Comparison of ENCODE assay signal across 30 mouse cellular contexts in genomic region chr9:21081127-21081526, GRCm38 (mm10). TPM values are rescaled to one million over a fixed set of nuclear protein-coding genes. Genes with fewer than 3 reads are reported as not detected.
DNase-seq lines count a peak whose midpoint lies in the region; ATAC-seq and TF ChIP-seq lines count a peak whose summit lies in the region.
"Had no signal": no experiment of that assay in that cellular context is flagged by ENCODE, and none has a peak within 500 bp of the region (broad histone marks: within the 10 kb centered on the region; RNA-seq: fewer than 3 reads in every experiment).

No protein-coding gene starts in this region.

- intact Hi-C loops in gastrocnemius, adult 2 months (cut with DNase I): no loop called here

- H3K36me3 ChIP-seq in megakaryocyte, embryonic 14.5 days (replicated peaks; ENCODE audit: low read length): peaks cover 98% of the 10 kb centered on the region

- H3K4me1 ChIP-seq in megakaryocyte, embryonic 14.5 days: peaks cover 20% of the 10 kb centered on the region
- H3K4me1 ChIP-seq: embryonic facial prominence, embryonic 10.5 days; embryonic facial prominence, embryonic 13.5 days; forebrain, embryonic 12.5 days; heart, embryonic 13.5 days had no signal

- H3K4me3 ChIP-seq in gastrocnemius, adult 2 months: no peak overlapping the region
- peak overlapping the region; percentile 8 for H3K4me3 ChIP-seq in megakaryocyte, embryonic 14.5 days (replicated peaks)
- H3K4me3 ChIP-seq: embryonic facial prominence, embryonic 10.5 days; embryonic facial prominence, embryonic 13.5 days; erythroblast, embryonic 14.5 days; forebrain, embryonic 12.5 days; forebrain, embryonic 15.5 days; heart, adult 2 months; heart, embryonic 10.5 days; heart, embryonic 13.5 days had no signal

- no peak for ATAC-seq in megakaryocyte, adult 5-6 weeks (ENCODE audit: poor library complexity, severe bottlenecking)
- ATAC-seq: forebrain, embryonic 15.5 days; hindbrain, postnatal 0 days; inflammation-experienced regulatory T-cells, adult 6 months; intestine, embryonic 16.5 days; Patski had no signal

- peak; percentile 41 to 46 for DNase-seq in cerebellum, postnatal 10 days
- no peak for DNase-seq in cerebellum, adult 11 months
- DNase-seq in gastrocnemius, adult 2 months: peak; percentile 42
- no peak for DNase-seq in gastrocnemius, postnatal 25 days
- DNase-seq: adrenal gland, postnatal 14 days; B cell, adult 2 months; embryo, embryonic 11 days; gastrocnemius, postnatal 14 days; heart, adult 2 months; heart, postnatal 14 days; heart, postnatal 4 days; kidney, adult 18-20 months had no signal

- TF ChIP-seq CTCF in gastrocnemius, adult 2 months (IDR thresholded peaks at IDR 0.05): no peak

- H3K27me3 ChIP-seq in megakaryocyte, embryonic 14.5 days (replicated peaks): no peaks in the 10 kb centered on the region
- H3K27me3 ChIP-seq: CH12.LX; embryonic facial prominence, embryonic 13.5 days; forebrain, embryonic 12.5 days; forebrain, embryonic 15.5 days; heart, embryonic 13.5 days; Patski had no signal

- H3K27ac ChIP-seq in gastrocnemius, adult 2 months: no peak overlapping the region
- H3K27ac ChIP-seq: embryonic facial prominence, embryonic 10.5 days; embryonic facial prominence, embryonic 13.5 days; forebrain, embryonic 12.5 days; forebrain, embryonic 15.5 days; heart, adult 2 months; heart, embryonic 10.5 days; heart, embryonic 13.5 days; hindbrain, embryonic 14.5 days; hindbrain, postnatal 0 days had no signal

- no peaks in the 10 kb centered on the region for H3K9me3 ChIP-seq in megakaryocyte, embryonic 14.5 days
- H3K9me3 ChIP-seq: embryonic facial prominence, embryonic 10.5 days; embryonic facial prominence, embryonic 13.5 days; forebrain, embryonic 12.5 days; forebrain, embryonic 15.5 days; G1E; heart, embryonic 10.5 days; heart, embryonic 13.5 days had no signal

RNA-seq across cellular contexts. Expression of gene Fdx1l, which starts 7.7 kb away (rescaled TPM):
- total RNA-seq in gastrocnemius, adult 2 months (2021): 10 to 100 TPM; 39.0 to 49.0 TPM
- total RNA-seq in gastrocnemius, postnatal 25 days (2021): 10 to 100 TPM; 34.7 to 35.4 TPM
- 3.3 and 26.9 TPM in 2 replicates for polyA plus RNA-seq in megakaryocyte, embryonic 14.5 days (2012; ENCODE audit: insufficient read depth, low replicate concordance)
- total RNA-seq in megakaryocyte, adult 5-6 weeks (2015): 0.73 and 2.1 TPM in 2 replicates
- total RNA-seq in megakaryocyte, adult 5-6 weeks (2017): 15.3 and 17.5 TPM in 2 replicates

RNA-seq across cellular contexts. Expression of gene Gm49373, which starts 8.2 kb away (rescaled TPM):
- total RNA-seq in gastrocnemius, adult 2 months (2021): under 1 TPM; 0.26 to 0.39 TPM
- under 1 TPM in 1 of 2 experiments, not detected in 1; 0.27 TPM for total RNA-seq in gastrocnemius, postnatal 25 days (2021)
- 0.45 TPM in 1 of 2 replicates, not detected in the other for polyA plus RNA-seq in megakaryocyte, embryonic 14.5 days (2012; ENCODE audit: insufficient read depth, low replicate concordance)
- 0.16 and 0.22 TPM in 2 replicates for total RNA-seq in megakaryocyte, adult 5-6 weeks (2015)
- 0.59 TPM in 1 of 2 replicates, not detected in the other for total RNA-seq in megakaryocyte, adult 5-6 weeks (2017)
- total RNA-seq: granulocyte monocyte progenitor cell, adult 5-6 weeks had no signal
- polyA plus RNA-seq: inflammation-experienced regulatory T-cells, adult 6 months had no signal

RNA-seq across cellular contexts. Expression of gene Gm38431, which starts 10.7 kb away (rescaled TPM):
- total RNA-seq in gastrocnemius, adult 2 months (2021): 1 to 10 TPM; 1.2 to 1.6 TPM
- total RNA-seq in gastrocnemius, postnatal 25 days (2021): under 1 TPM; 0.35 to 0.67 TPM
- 128 and 518 TPM in 2 replicates for polyA plus RNA-seq in megakaryocyte, embryonic 14.5 days (2012; ENCODE audit: insufficient read depth, low replicate concordance)
- 43.4 and 44.9 TPM in 2 replicates for total RNA-seq in megakaryocyte, adult 5-6 weeks (2015)
- total RNA-seq in megakaryocyte, adult 5-6 weeks (2017): 3.8 and 5.1 TPM in 2 replicates

RNA-seq across cellular contexts. Expression of gene Raver1, which starts 10.7 kb away (rescaled TPM):
- 10 to 100 TPM; 17.1 to 19.5 TPM for total RNA-seq in gastrocnemius, adult 2 months (2021)
- total RNA-seq in gastrocnemius, postnatal 25 days (2021): 10 to 100 TPM; 15.2 to 17.0 TPM
- polyA plus RNA-seq in megakaryocyte, embryonic 14.5 days (2012; ENCODE audit: insufficient read depth, low replicate concordance): 51.7 TPM in 1 of 2 replicates, not detected in the other
- total RNA-seq in megakaryocyte, adult 5-6 weeks (2015): 36.0 and 43.0 TPM in 2 replicates
- total RNA-seq in megakaryocyte, adult 5-6 weeks (2017): 17.1 and 22.0 TPM in 2 replicates

RNA-seq across cellular contexts. Expression of gene Zglp1, which starts 14.2 kb away (rescaled TPM):
- total RNA-seq in gastrocnemius, adult 2 months (2021): not detected
- not detected for total RNA-seq in gastrocnemius, postnatal 25 days (2021)
- polyA plus RNA-seq in megakaryocyte, embryonic 14.5 days (2012; ENCODE audit: insufficient read depth, low replicate concordance): 3.6 TPM in 1 of 2 replicates, not detected in the other
- total RNA-seq in megakaryocyte, adult 5-6 weeks (2015): 1.2 TPM in 1 of 2 replicates, not detected in the other
- not detected in 2 replicates for total RNA-seq in megakaryocyte, adult 5-6 weeks (2017)
- total RNA-seq: adrenal gland, adult 18-20 months; adrenal gland, postnatal 14 days; G1E; gastrocnemius, postnatal 14 days; granulocyte monocyte progenitor cell, adult 5-6 weeks; heart, adult 2 months; heart, postnatal 14 days; heart, postnatal 4 days had no signal
- polyA plus RNA-seq: embryonic facial prominence, embryonic 13.5 days; heart, adult 2 months had no signal

Comparison
In these comparisons a context has a peak if more than half of its experiments do, and no peak if none do; other contexts are left out.
1. DNase-seq: peak in cerebellum, postnatal 10 days (2 of 2) and gastrocnemius, adult 2 months (single experiment); none in cerebellum, adult 11 months (single experiment) and gastrocnemius, postnatal 25 days (single experiment).